Mouse (Mus musculus): Measurements from ENCODE around the gene Ninj1.

Ninj1 gene

GRCm38 (mm10) chr13:49196211-49196610, 8.9 kb downstream of the Ninj1 start:
- no peak for DNase-seq (ENCODE audit: extremely low spot score)

- no peak for DNase-seq (ENCODE audit: extremely low spot score)
Measured at GRCm38 (mm10) chr13:49196766-49197165, 9.5 kb downstream of the Ninj1 start.

- no peak for DNase-seq (ENCODE audit: extremely low spot score)
Measured at GRCm38 (mm10) chr13:49198734-49199133, 11.4 kb downstream of the Ninj1 start.

- DNase-seq (ENCODE audit: extremely low spot score) = no peak
Measured at GRCm38 (mm10) chr13:49199891-49200290, 12.6 kb downstream of the Ninj1 start.

GRCm38 (mm10) chr13:49200688-49201087, 13.4 kb downstream of the Ninj1 start:
- DNase-seq (ENCODE audit: extremely low spot score) = no peak

- no peak for DNase-seq (ENCODE audit: extremely low spot score)
Measured at GRCm38 (mm10) chr13:49202556-49202955, 15.3 kb downstream of the Ninj1 start.

- DNase-seq (ENCODE audit: extremely low spot score) = peak; percentile 73
Measured at GRCm38 (mm10) chr13:49205381-49205998, 18.2 kb downstream of the Ninj1 start.

GRCm38 (mm10) chr13:49206341-49206740, 19.1 kb downstream of the Ninj1 start:
- DNase-seq (ENCODE audit: extremely low spot score) = no peak

GRCm38 (mm10) chr13:49209306-49209705, 22.0 kb downstream of the Ninj1 start:
- no peak for DNase-seq (ENCODE audit: extremely low spot score)

- no peak for DNase-seq (ENCODE audit: extremely low spot score)
Measured at GRCm38 (mm10) chr13:49212711-49213500, 25.6 kb downstream of the Ninj1 start.

- no peak for DNase-seq (ENCODE audit: extremely low spot score)
Measured at GRCm38 (mm10) chr13:49213531-49213932, 26.2 kb downstream of the Ninj1 start.

- DNase-seq (ENCODE audit: extremely low spot score) = no peak
Measured at GRCm38 (mm10) chr13:49214454-49214853, 27.2 kb downstream of the Ninj1 start.

GRCm38 (mm10) chr13:49215128-49215503, 27.8 kb downstream of the Ninj1 start:
- no peak for DNase-seq (ENCODE audit: extremely low spot score)

- peak; percentile 92 for DNase-seq (ENCODE audit: extremely low spot score)
Measured at GRCm38 (mm10) chr13:49215504-49216219, 28.4 kb downstream of the Ninj1 start, which contains the start of gene Card19. Gene Card19 (minus strand): TSS chr13:49216037.

- DNase-seq (ENCODE audit: extremely low spot score) = no peak
Measured at GRCm38 (mm10) chr13:49216220-49216552, 28.9 kb downstream of the Ninj1 start.

GRCm38 (mm10) chr13:49216808-49217561, 29.7 kb downstream of the Ninj1 start:
- peak; percentile 28 for DNase-seq (ENCODE audit: extremely low spot score)

GRCm38 (mm10) chr13:49218651-49219050, 31.4 kb downstream of the Ninj1 start:
- no peak for DNase-seq (ENCODE audit: extremely low spot score)

GRCm38 (mm10) chr13:49219367-49219766, 32.1 kb downstream of the Ninj1 start:
- DNase-seq (ENCODE audit: extremely low spot score) = no peak

GRCm38 (mm10) chr13:49220912-49221311, 33.6 kb downstream of the Ninj1 start:
- no peak for DNase-seq (ENCODE audit: extremely low spot score)

- DNase-seq (ENCODE audit: extremely low spot score) = no peak
Measured at GRCm38 (mm10) chr13:49224314-49224713, 37.0 kb downstream of the Ninj1 start.

- DNase-seq (ENCODE audit: extremely low spot score) = no peak
Measured at GRCm38 (mm10) chr13:49224729-49225128, 37.4 kb downstream of the Ninj1 start.

GRCm38 (mm10) chr13:49225159-49225558, 37.9 kb downstream of the Ninj1 start:
- DNase-seq (ENCODE audit: extremely low spot score) = no peak

All from embryo, embryonic 9.5 days (tissue).